Mouse (Mus musculus): ENCODE results near the gene Bag6.

DNA sequence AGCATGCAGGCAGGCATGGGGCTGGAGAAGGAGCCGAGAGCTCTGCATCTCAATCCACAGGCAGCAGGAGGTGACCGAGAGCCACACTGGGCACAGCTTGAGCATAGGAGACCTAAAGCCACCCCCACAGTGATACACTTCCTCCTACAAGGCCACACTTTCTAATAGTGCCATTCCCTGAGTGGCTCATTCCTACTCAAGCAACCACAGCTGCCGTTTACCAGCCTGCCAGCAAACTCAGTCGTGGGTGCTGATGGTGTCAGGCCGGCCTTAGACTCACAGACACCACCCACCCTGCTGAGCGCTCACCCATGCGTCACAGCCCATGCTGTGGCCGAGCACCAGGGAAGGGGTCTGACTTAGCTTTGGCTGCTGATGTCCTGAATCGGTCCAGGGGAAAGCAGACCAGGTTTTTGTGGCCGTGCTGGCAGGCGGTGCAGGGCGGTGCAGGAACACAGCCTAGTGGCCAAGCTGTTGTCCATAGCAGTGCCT, 37.8 kb upstream of the Bag6 start:
- TF ChIP-seq CTCF (conservative IDR thresholded peaks at IDR 0.05; ENCODE audit: low read length) (no peak), POU5F1 (IDR thresholded peaks at IDR 0.05; ENCODE audit: borderline replicate concordance, low read length) (no peak)

Measured in E14TG2a.4 (cell line).